Mouse (Mus musculus): Measurements from ENCODE around the gene Ppef1. TPM values are rescaled to one million over a fixed set of nuclear protein-coding genes. Genes with fewer than 3 reads are reported as not detected.

The Ppef1 gene
- polyA plus RNA-seq, 1 experiment from 2014 or later, result 0.11 TPM

- 41% methylated on average over 1 of the region's 1 CpGs for WGBS
- Histone ChIP-seq H3K27me3 (ENCODE audit: insufficient read depth, low read length) (peaks cover 21% of the 10 kb centered on the region), H3K4me3 (ENCODE audit: low read length) (no peak overlapping the region), H3K9ac (replicated peaks; ENCODE audit: low read length) (no peak overlapping the region), H3K4me2 (replicated peaks; ENCODE audit: low read depth, low read length) (no peak overlapping the region), H3K4me1 (ENCODE audit: insufficient read depth, low read length) (no peaks in the 10 kb centered on the region), H3K36me3 (ENCODE audit: insufficient read depth, low read length) (no peaks in the 10 kb centered on the region), H3K9me3 (ENCODE audit: low read length) (no peaks in the 10 kb centered on the region), H3K27ac (ENCODE audit: low read length) (no peak overlapping the region)
- ATAC-seq (ENCODE audit: low FRiP score, low TSS enrichment), result no peak
Observed at GRCm38 (mm10) chrX:160699171-160699570, 36.4 kb downstream of the Ppef1 start.

- no peaks in the 10 kb centered on the region for H3K9me3 ChIP-seq (ENCODE audit: low read length)
- H3K4me3 ChIP-seq (ENCODE audit: low read length), result no peak overlapping the region
- H3K36me3 ChIP-seq (ENCODE audit: insufficient read depth, low read length), result no peaks in the 10 kb centered on the region
- H3K4me1 ChIP-seq (ENCODE audit: insufficient read depth, low read length), result no peaks in the 10 kb centered on the region
- no peak for ATAC-seq (ENCODE audit: low FRiP score, low TSS enrichment)
- no peak overlapping the region for H3K4me2 ChIP-seq (replicated peaks; ENCODE audit: low read depth, low read length)
- H3K9ac ChIP-seq (replicated peaks; ENCODE audit: low read length), result no peak overlapping the region
- peaks cover 14% of the 10 kb centered on the region; the same call in 1 of the 2 replicates for H3K27me3 ChIP-seq (ENCODE audit: insufficient read depth, low read length)
- no peak overlapping the region for H3K27ac ChIP-seq (ENCODE audit: low read length)
- 78% methylated on average over 3 of the region's 3 CpGs for WGBS
Observed at GRCm38 (mm10) chrX:160691559-160691958, 44.0 kb downstream of the Ppef1 start.

- no peaks in the 10 kb centered on the region for H3K4me1 ChIP-seq (ENCODE audit: insufficient read depth, low read length)
- peaks cover 12% of the 10 kb centered on the region; the same call in 1 of the 2 replicates for H3K27me3 ChIP-seq (ENCODE audit: insufficient read depth, low read length)
- H3K4me2 ChIP-seq (replicated peaks; ENCODE audit: low read depth, low read length), result no peak overlapping the region
- H3K9ac ChIP-seq (replicated peaks; ENCODE audit: low read length), result no peak overlapping the region
- H3K36me3 ChIP-seq (ENCODE audit: insufficient read depth, low read length), result no peaks in the 10 kb centered on the region
- no peak overlapping the region for H3K27ac ChIP-seq (ENCODE audit: low read length)
- H3K9me3 ChIP-seq (ENCODE audit: low read length), result no peaks in the 10 kb centered on the region
- ATAC-seq (ENCODE audit: low FRiP score, low TSS enrichment), result no peak
- 93% methylated on average over 2 of the region's 2 CpGs for WGBS
- H3K4me3 ChIP-seq (ENCODE audit: low read length), result no peak overlapping the region
Observed at GRCm38 (mm10) chrX:160690094-160690493, 45.5 kb downstream of the Ppef1 start.

- ATAC-seq (ENCODE audit: low FRiP score, low TSS enrichment), result no peak
- no peak overlapping the region for H3K27ac ChIP-seq (ENCODE audit: low read length)
- H3K36me3 ChIP-seq (ENCODE audit: insufficient read depth, low read length), result no peaks in the 10 kb centered on the region
- no peaks in the 10 kb centered on the region for H3K4me1 ChIP-seq (ENCODE audit: insufficient read depth, low read length)
- peaks cover 13% of the 10 kb centered on the region for H3K27me3 ChIP-seq (ENCODE audit: insufficient read depth, low read length)
- WGBS, result 74% methylated on average over 1 of the region's 1 CpGs
- H3K4me3 ChIP-seq (ENCODE audit: low read length), result no peak overlapping the region
- H3K4me2 ChIP-seq (replicated peaks; ENCODE audit: low read depth, low read length), result no peak overlapping the region
- H3K9ac ChIP-seq (replicated peaks; ENCODE audit: low read length), result no peak overlapping the region
- no peaks in the 10 kb centered on the region for H3K9me3 ChIP-seq (ENCODE audit: low read length)
Observed at GRCm38 (mm10) chrX:160669992-160670391, 65.6 kb downstream of the Ppef1 start.

GRCm38 (mm10) chrX:160610882-160611644 lies 124.5 kb downstream of the Ppef1 start:
- WGBS, result 46% methylated on average over 4 of the region's 4 CpGs
- no peak overlapping the region for H3K4me3 ChIP-seq (ENCODE audit: low read length)
- no peak overlapping the region for H3K4me2 ChIP-seq (replicated peaks; ENCODE audit: low read depth, low read length)
- no peaks in the 10 kb centered on the region for H3K4me1 ChIP-seq (ENCODE audit: insufficient read depth, low read length)
- H3K27ac ChIP-seq (ENCODE audit: low read length), result no peak overlapping the region
- no peak for ATAC-seq (ENCODE audit: low FRiP score, low TSS enrichment)
- peaks cover 8% of the 10 kb centered on the region; the same call in 1 of the 2 replicates for H3K27me3 ChIP-seq (ENCODE audit: insufficient read depth, low read length)
- no peak overlapping the region for H3K9ac ChIP-seq (replicated peaks; ENCODE audit: low read length)
- H3K36me3 ChIP-seq (ENCODE audit: insufficient read depth, low read length), result no peaks in the 10 kb centered on the region
- no peaks in the 10 kb centered on the region for H3K9me3 ChIP-seq (ENCODE audit: low read length)

GRCm38 (mm10) chrX:160610482-160610881 lies 125.1 kb downstream of the Ppef1 start:
- H3K9ac ChIP-seq (replicated peaks; ENCODE audit: low read length), result no peak overlapping the region
- WGBS, result 79% methylated on average over 2 of the region's 2 CpGs
- H3K9me3 ChIP-seq (ENCODE audit: low read length), result no peaks in the 10 kb centered on the region
- H3K36me3 ChIP-seq (ENCODE audit: insufficient read depth, low read length), result no peaks in the 10 kb centered on the region
- ATAC-seq (ENCODE audit: low FRiP score, low TSS enrichment), result no peak
- no peak overlapping the region for H3K4me2 ChIP-seq (replicated peaks; ENCODE audit: low read depth, low read length)
- H3K27me3 ChIP-seq (ENCODE audit: insufficient read depth, low read length), result peaks cover 8% of the 10 kb centered on the region; the same call in 1 of the 2 replicates
- no peaks in the 10 kb centered on the region for H3K4me1 ChIP-seq (ENCODE audit: insufficient read depth, low read length)
- no peak overlapping the region for H3K4me3 ChIP-seq (ENCODE audit: low read length)
- no peak overlapping the region for H3K27ac ChIP-seq (ENCODE audit: low read length)

- ATAC-seq (ENCODE audit: low FRiP score, low TSS enrichment), result no peak
- no peak overlapping the region for H3K27ac ChIP-seq (ENCODE audit: low read length)
- H3K36me3 ChIP-seq (ENCODE audit: insufficient read depth, low read length), result no peaks in the 10 kb centered on the region
- no peak overlapping the region for H3K4me2 ChIP-seq (replicated peaks; ENCODE audit: low read depth, low read length)
- H3K4me3 ChIP-seq (ENCODE audit: low read length), result no peak overlapping the region
- H3K4me1 ChIP-seq (ENCODE audit: insufficient read depth, low read length), result no peaks in the 10 kb centered on the region
- H3K27me3 ChIP-seq (ENCODE audit: insufficient read depth, low read length), result peaks cover 8% of the 10 kb centered on the region; the same call in 1 of the 2 replicates
- H3K9ac ChIP-seq (replicated peaks; ENCODE audit: low read length), result no peak overlapping the region
- 46% methylated on average over 3 of the region's 3 CpGs for WGBS
- no peaks in the 10 kb centered on the region for H3K9me3 ChIP-seq (ENCODE audit: low read length)
Observed at GRCm38 (mm10) chrX:160609849-160610248, 125.7 kb downstream of the Ppef1 start.

- no peaks in the 10 kb centered on the region for H3K36me3 ChIP-seq (ENCODE audit: insufficient read depth, low read length)
- H3K27ac ChIP-seq (ENCODE audit: low read length), result no peak overlapping the region
- peaks cover 20% of the 10 kb centered on the region; the same call in 1 of the 2 replicates for H3K4me1 ChIP-seq (ENCODE audit: insufficient read depth, low read length)
- ATAC-seq (ENCODE audit: low FRiP score, low TSS enrichment), result no peak
- H3K4me3 ChIP-seq (ENCODE audit: low read length), result no peak overlapping the region
- H3K9ac ChIP-seq (replicated peaks; ENCODE audit: low read length), result no peak overlapping the region
- no peak overlapping the region for H3K4me2 ChIP-seq (replicated peaks; ENCODE audit: low read depth, low read length)
- peaks cover 10% of the 10 kb centered on the region; the same call in 1 of the 2 replicates for H3K27me3 ChIP-seq (ENCODE audit: insufficient read depth, low read length)
- H3K9me3 ChIP-seq (ENCODE audit: low read length), result no peaks in the 10 kb centered on the region
- 63% methylated on average over 6 of the region's 6 CpGs for WGBS
Observed at GRCm38 (mm10) chrX:160603981-160604541, 131.5 kb downstream of the Ppef1 start.

GRCm38 (mm10) chrX:160603316-160603715 lies 132.2 kb downstream of the Ppef1 start:
- H3K4me3 ChIP-seq (ENCODE audit: low read length), result no peak overlapping the region
- no peak overlapping the region for H3K4me2 ChIP-seq (replicated peaks; ENCODE audit: low read depth, low read length)
- ATAC-seq (ENCODE audit: low FRiP score, low TSS enrichment), result no peak
- WGBS, result 96% methylated on average over 2 of the region's 2 CpGs
- peaks cover 11% of the 10 kb centered on the region; the same call in 1 of the 2 replicates for H3K27me3 ChIP-seq (ENCODE audit: insufficient read depth, low read length)
- H3K4me1 ChIP-seq (ENCODE audit: insufficient read depth, low read length), result peaks cover 26% of the 10 kb centered on the region; the same call in 1 of the 2 replicates
- H3K36me3 ChIP-seq (ENCODE audit: insufficient read depth, low read length), result no peaks in the 10 kb centered on the region
- no peak overlapping the region for H3K27ac ChIP-seq (ENCODE audit: low read length)
- no peaks in the 10 kb centered on the region for H3K9me3 ChIP-seq (ENCODE audit: low read length)
- no peak overlapping the region for H3K9ac ChIP-seq (replicated peaks; ENCODE audit: low read length)

- H3K27me3 ChIP-seq (ENCODE audit: insufficient read depth, low read length), result peaks cover 16% of the 10 kb centered on the region; the same call in 1 of the 2 replicates
- WGBS, result 67% methylated on average over 1 of the region's 1 CpGs
- H3K4me3 ChIP-seq (ENCODE audit: low read length), result no peak overlapping the region
- no peak overlapping the region for H3K4me2 ChIP-seq (replicated peaks; ENCODE audit: low read depth, low read length)
- no peaks in the 10 kb centered on the region for H3K9me3 ChIP-seq (ENCODE audit: low read length)
- no peak for ATAC-seq (ENCODE audit: low FRiP score, low TSS enrichment)
- no peaks in the 10 kb centered on the region for H3K36me3 ChIP-seq (ENCODE audit: insufficient read depth, low read length)
- H3K27ac ChIP-seq (ENCODE audit: low read length), result no peak overlapping the region
- no peak overlapping the region for H3K9ac ChIP-seq (replicated peaks; ENCODE audit: low read length)
- H3K4me1 ChIP-seq (ENCODE audit: insufficient read depth, low read length), result peaks cover 30% of the 10 kb centered on the region; the same call in 1 of the 2 replicates
Observed at GRCm38 (mm10) chrX:160602770-160603169, 132.8 kb downstream of the Ppef1 start.

All from kidney, embryonic 16.5 days (tissue).